Mouse (Mus musculus) 3T3-L1 (cell line): ENCODE data around the gene Gm14305.
"Not testable (repeated sequence)": the region's sequence is repeated elsewhere in the genome, so short reads cannot be mapped to it uniquely, and the experiment has no call there.

ENCODE experiments used
- DNase-seq: peaks from one replicate; pipeline ENCODE4 v3.0.0-alpha.2; 2015; ENCODE audit warnings: low read depth, low spot score

Gene Gm14305

DNA sequence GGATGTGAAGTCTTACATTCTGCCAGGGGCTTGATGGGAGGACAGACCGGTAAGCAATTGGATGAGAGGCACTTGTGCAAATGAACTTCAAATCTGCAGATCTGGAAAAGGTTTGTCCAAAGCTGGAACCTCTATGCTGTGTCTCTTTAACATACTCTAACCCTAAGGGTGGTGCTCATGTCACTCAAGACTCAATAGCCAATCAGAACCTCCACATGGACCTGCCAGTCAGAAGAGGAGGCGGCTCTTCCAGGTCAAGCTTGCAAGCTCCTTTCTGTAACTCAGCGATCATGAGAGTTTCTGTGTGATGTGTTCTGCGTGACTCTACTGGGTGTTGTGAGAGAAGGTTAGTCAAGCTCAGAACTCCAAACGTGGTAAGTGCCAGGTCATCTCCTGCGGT, at the start of gene Gm14305:
TSS of gene Gm14305 (plus strand) at position 278 of the 400 bp plus-strand sequence.
- DNase-seq, result not testable (repeated sequence)

DNA sequence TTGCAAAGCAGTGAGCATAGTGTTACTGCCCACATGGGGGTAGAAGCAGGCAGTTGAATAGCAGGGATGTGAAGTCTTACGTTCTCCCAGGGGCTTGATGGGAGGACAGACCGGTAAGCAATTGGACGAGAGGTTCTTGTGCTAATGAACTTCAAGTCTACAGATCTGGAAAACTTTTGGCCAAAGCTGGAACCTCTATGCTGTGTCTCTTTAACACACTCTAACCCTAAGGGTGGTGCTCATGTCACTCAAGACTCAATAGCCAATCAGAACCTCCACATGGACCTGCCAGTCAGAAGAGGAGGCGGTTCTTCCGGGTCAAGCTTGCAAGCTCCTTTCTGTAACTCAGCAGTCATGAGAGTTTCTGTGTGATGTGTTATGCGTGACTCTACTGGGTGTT, 37.9 kb upstream of the Gm14305 start, which contains the start of gene Zfp973:
TSS of gene Zfp973 (plus strand) at position 301 of the 400 bp plus-strand sequence.
- not testable (repeated sequence) for DNase-seq
